Mouse (Mus musculus): ENCODE results near the gene Cacna1i. TPM values are rescaled to one million over a fixed set of nuclear protein-coding genes. Genes with fewer than 3 reads are reported as not detected.

Cacna1i gene
- polyA plus RNA-seq, 1 experiment from 2014 or later = 0.05 TPM

DNA sequence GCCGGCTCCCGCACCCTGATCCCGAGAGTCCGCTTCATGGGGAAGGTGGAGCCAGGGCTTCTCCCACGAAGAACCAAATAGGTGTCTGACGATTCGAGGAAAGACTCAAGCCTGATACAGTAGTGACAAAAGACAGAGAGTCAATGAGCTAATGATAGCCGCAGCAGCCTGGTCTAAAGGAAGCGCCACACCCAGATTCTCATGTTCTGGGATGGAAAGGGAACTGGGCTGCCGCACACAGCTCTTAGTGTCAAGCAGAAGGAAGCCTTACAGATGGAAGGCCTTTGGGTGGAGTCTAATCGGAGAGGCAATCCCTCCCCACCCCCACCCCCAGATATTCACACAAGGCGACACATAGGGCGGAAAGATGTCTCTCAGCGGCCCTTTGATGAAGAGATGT is 104.8 kb downstream of the Cacna1i start:
- Histone ChIP-seq H3K27me3 (ENCODE audit: control insufficient read depth, insufficient read depth, low read length) (no peaks in the 10 kb centered on the region), H3K27ac (ENCODE audit: low read depth, low read length) (no peak overlapping the region), H3K4me1 (ENCODE audit: control insufficient read depth, insufficient read depth, low read length) (no peaks in the 10 kb centered on the region), H3K9me3 (ENCODE audit: control insufficient read depth, low read length) (no peaks in the 10 kb centered on the region), H3K4me3 (ENCODE audit: low read depth, low read length) (no peak overlapping the region), H3K9ac (ENCODE audit: low read length) (no peak overlapping the region), H3K4me2 (ENCODE audit: low read depth) (no peak overlapping the region), H3K36me3 (ENCODE audit: control insufficient read depth, insufficient read depth, low read length) (no peaks in the 10 kb centered on the region)
- 85% methylated on average over 14 of the region's 14 CpGs for WGBS
- DNase-seq (ENCODE audit: low spot score) = no peak
- no peak for ATAC-seq (ENCODE audit: insufficient read depth, low FRiP score, low TSS enrichment)

DNA sequence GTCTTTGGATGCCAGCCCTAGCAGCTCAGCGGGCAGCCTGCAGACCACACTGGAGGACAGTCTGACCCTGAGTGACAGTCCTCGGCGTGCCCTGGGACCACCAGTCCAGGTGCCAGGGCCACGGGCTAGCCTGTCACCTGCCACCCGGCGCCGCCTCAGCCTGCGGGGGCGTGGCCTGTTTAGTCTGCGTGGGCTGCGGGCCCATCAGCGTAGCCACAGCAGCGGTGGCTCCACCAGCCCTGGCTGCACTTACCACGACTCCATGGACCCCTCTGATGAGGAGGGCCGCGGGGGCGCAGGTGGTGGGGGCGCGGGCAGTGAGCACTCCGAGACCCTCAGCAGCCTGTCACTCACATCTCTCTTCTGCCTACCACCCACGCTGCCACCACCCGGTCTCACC is 108.0 kb downstream of the Cacna1i start:
- no peaks in the 10 kb centered on the region for H3K4me1 ChIP-seq (ENCODE audit: control insufficient read depth, insufficient read depth, low read length)
- no peak for ATAC-seq (ENCODE audit: insufficient read depth, low FRiP score, low TSS enrichment)

DNA sequence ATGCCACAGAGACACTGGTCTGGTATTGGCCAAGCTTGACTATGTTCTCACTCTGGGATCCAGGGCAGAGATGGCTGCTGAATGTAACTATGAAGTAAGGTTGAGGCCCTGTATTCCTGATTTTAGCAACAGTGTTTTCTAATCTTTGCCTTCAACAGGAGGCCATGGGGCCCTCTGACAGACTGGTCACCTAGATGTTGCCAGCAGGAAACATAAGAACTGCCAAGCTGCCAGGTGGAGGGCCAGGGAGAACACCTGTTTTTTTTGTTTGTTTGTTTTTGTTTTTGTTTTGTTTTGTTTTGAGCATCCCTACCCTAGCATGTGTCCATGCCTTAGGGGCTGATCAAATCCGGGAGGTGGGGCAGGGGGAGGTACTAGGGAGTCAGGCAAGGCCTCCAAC is 112.4 kb downstream of the Cacna1i start:
- no peak overlapping the region for H3K27ac ChIP-seq (ENCODE audit: low read depth, low read length)
- no peak overlapping the region for H3K4me2 ChIP-seq (ENCODE audit: low read depth)
- H3K4me1 ChIP-seq (ENCODE audit: control insufficient read depth, insufficient read depth, low read length) = no peaks in the 10 kb centered on the region
- WGBS = 80% methylated on average over 1 of the region's 1 CpGs
- no peaks in the 10 kb centered on the region for H3K36me3 ChIP-seq (ENCODE audit: control insufficient read depth, insufficient read depth, low read length)
- no peaks in the 10 kb centered on the region for H3K9me3 ChIP-seq (ENCODE audit: control insufficient read depth, low read length)
- no peak overlapping the region for H3K4me3 ChIP-seq (ENCODE audit: low read depth, low read length)
- no peak overlapping the region for H3K9ac ChIP-seq (ENCODE audit: low read length)
- no peaks in the 10 kb centered on the region for H3K27me3 ChIP-seq (ENCODE audit: control insufficient read depth, insufficient read depth, low read length)
- DNase-seq (ENCODE audit: low spot score) = no peak
- ATAC-seq (ENCODE audit: insufficient read depth, low FRiP score, low TSS enrichment) = no peak

More for the DNA sequence above, 108.0 kb downstream of the Cacna1i start:
- H3K4me2 ChIP-seq (ENCODE audit: low read depth) = no peak overlapping the region
- no peak for DNase-seq (ENCODE audit: low spot score)
- no peaks in the 10 kb centered on the region for H3K27me3 ChIP-seq (ENCODE audit: control insufficient read depth, insufficient read depth, low read length)
- no peaks in the 10 kb centered on the region for H3K36me3 ChIP-seq (ENCODE audit: control insufficient read depth, insufficient read depth, low read length)
- no peaks in the 10 kb centered on the region for H3K9me3 ChIP-seq (ENCODE audit: control insufficient read depth, low read length)
- no peak overlapping the region for H3K4me3 ChIP-seq (ENCODE audit: low read depth, low read length)
- H3K27ac ChIP-seq (ENCODE audit: low read depth, low read length) = no peak overlapping the region
- 77% methylated on average over 21 of the region's 22 CpGs for WGBS
- no peak overlapping the region for H3K9ac ChIP-seq (ENCODE audit: low read length)

DNA sequence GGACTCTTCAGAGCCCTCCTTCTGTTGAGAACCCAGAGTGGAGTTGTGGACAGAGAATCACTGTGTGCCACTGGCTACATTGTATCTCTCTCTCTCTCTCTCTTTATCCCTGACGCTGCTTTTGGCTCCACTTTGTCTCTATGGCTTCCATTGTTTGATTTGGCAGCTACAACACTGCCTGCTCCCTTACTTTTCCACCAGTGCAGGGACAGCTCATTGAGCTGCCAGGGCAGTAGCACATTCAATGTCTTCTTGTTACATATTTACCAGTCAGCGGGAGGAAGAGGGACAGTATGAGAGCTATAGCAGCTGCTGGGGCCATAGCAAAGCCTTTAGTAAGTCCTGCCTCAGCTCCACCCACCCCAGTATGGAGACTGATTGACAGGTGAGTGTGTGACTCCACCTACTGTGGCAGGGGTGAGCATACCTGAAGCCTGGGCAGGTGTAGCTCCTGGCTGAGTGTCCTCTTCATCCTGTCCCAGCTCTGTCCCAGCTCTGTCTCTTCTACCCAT is 114.4 kb downstream of the Cacna1i start:
- Histone ChIP-seq H3K4me3 (ENCODE audit: low read depth, low read length) (no peak overlapping the region), H3K4me1 (ENCODE audit: control insufficient read depth, insufficient read depth, low read length) (no peaks in the 10 kb centered on the region), H3K27me3 (ENCODE audit: control insufficient read depth, insufficient read depth, low read length) (no peaks in the 10 kb centered on the region), H3K4me2 (ENCODE audit: low read depth) (no peak overlapping the region), H3K27ac (ENCODE audit: low read depth, low read length) (no peak overlapping the region), H3K9ac (ENCODE audit: low read length) (no peak overlapping the region), H3K9me3 (ENCODE audit: control insufficient read depth, low read length) (no peaks in the 10 kb centered on the region), H3K36me3 (ENCODE audit: control insufficient read depth, insufficient read depth, low read length) (no peaks in the 10 kb centered on the region)
- WGBS = 55% methylated on average over 2 of the region's 2 CpGs
- no peak for DNase-seq (ENCODE audit: low spot score)
- no peak for ATAC-seq (ENCODE audit: insufficient read depth, low FRiP score, low TSS enrichment)

DNA sequence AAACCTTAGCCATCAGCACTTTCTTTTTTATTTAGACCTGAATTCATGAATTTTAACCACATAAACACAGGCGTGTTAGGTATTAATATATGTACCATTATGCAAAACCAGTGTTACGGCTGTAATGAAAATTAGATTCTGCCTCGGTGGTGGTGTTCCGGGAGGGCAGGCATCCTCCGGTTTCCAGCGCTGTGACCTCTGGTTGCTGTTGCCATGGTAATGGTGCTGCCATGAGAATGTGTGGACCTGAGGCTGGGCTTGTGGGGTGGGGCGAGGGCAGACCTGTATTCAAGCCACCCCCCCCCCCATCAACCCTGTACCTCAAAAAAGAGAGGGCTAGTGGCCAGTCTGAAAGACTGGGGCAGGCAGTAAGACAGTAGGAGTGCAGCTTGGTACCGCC is 114.9 kb downstream of the Cacna1i start:
- Histone ChIP-seq H3K4me2 (ENCODE audit: low read depth) (no peak overlapping the region), H3K9ac (ENCODE audit: low read length) (no peak overlapping the region), H3K27me3 (ENCODE audit: control insufficient read depth, insufficient read depth, low read length) (no peaks in the 10 kb centered on the region), H3K4me1 (ENCODE audit: control insufficient read depth, insufficient read depth, low read length) (no peaks in the 10 kb centered on the region), H3K4me3 (ENCODE audit: low read depth, low read length) (no peak overlapping the region), H3K36me3 (ENCODE audit: control insufficient read depth, insufficient read depth, low read length) (no peaks in the 10 kb centered on the region), H3K9me3 (ENCODE audit: control insufficient read depth, low read length) (no peaks in the 10 kb centered on the region), H3K27ac (ENCODE audit: low read depth, low read length) (no peak overlapping the region)
- no peak for DNase-seq (ENCODE audit: low spot score)
- no peak for ATAC-seq (ENCODE audit: insufficient read depth, low FRiP score, low TSS enrichment)
- WGBS = 63% methylated on average over 8 of the region's 8 CpGs

DNA sequence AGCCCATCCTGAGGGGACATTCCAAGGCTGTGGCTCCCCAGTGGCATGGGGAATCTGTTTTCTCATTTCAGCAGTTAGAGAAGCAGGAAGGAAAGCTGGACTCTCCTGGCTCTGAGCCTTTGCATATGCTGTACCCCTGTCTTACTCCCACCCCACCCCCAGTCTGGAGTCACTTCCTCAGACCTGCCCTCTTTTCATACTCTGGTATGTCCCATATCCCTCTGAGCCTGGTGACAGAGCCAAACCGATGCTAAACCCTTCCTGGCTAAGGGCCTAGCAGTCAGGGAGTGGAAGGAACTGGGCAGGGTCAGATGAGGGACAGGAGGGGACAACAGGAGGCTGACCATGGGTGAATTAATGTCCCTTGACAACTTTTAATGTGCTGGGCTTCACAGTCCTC is 120.8 kb downstream of the Cacna1i start:
- no peak for ATAC-seq (ENCODE audit: insufficient read depth, low FRiP score, low TSS enrichment)
- 50% methylated on average over 1 of the region's 1 CpGs for WGBS

DNA sequence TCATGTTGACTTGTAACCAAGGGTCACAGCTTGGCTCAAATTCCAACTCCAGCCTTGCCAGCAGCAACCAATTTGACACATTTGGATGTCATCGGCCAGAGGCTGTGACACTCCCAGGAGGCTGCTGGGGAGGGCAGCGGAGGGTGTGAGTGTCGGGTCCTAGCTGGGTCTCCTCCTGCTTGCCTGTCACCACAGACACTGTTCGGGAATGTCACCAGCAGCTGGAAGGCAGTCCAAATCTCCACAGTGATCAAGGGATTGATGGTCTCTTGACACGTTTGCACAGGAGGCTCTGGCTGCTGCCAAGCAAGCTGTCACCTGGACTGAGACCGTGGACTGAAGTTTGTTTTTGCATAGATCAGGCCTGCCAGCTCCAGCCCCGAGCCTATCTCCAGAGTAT is 123.6 kb downstream of the Cacna1i start:
- Histone ChIP-seq H3K27me3 (ENCODE audit: control insufficient read depth, insufficient read depth, low read length) (no peaks in the 10 kb centered on the region), H3K4me2 (ENCODE audit: low read depth) (no peak overlapping the region), H3K36me3 (ENCODE audit: control insufficient read depth, insufficient read depth, low read length) (no peaks in the 10 kb centered on the region), H3K27ac (ENCODE audit: low read depth, low read length) (no peak overlapping the region), H3K9ac (ENCODE audit: low read length) (no peak overlapping the region), H3K9me3 (ENCODE audit: control insufficient read depth, low read length) (no peaks in the 10 kb centered on the region), H3K4me3 (ENCODE audit: low read depth, low read length) (no peak overlapping the region), H3K4me1 (ENCODE audit: control insufficient read depth, insufficient read depth, low read length) (no peaks in the 10 kb centered on the region)
- ATAC-seq (ENCODE audit: insufficient read depth, low FRiP score, low TSS enrichment) (no peak), DNase-seq (ENCODE audit: low spot score) (no peak)
- WGBS = 70% methylated on average over 7 of the region's 7 CpGs

More for the DNA sequence above, 120.8 kb downstream of the Cacna1i start:
- no peaks in the 10 kb centered on the region for H3K9me3 ChIP-seq (ENCODE audit: control insufficient read depth, low read length)
- no peaks in the 10 kb centered on the region for H3K4me1 ChIP-seq (ENCODE audit: control insufficient read depth, insufficient read depth, low read length)
- no peak overlapping the region for H3K4me3 ChIP-seq (ENCODE audit: low read depth, low read length)
- H3K36me3 ChIP-seq (ENCODE audit: control insufficient read depth, insufficient read depth, low read length) = no peaks in the 10 kb centered on the region
- no peak for DNase-seq (ENCODE audit: low spot score)
- no peaks in the 10 kb centered on the region for H3K27me3 ChIP-seq (ENCODE audit: control insufficient read depth, insufficient read depth, low read length)
- no peak overlapping the region for H3K9ac ChIP-seq (ENCODE audit: low read length)
- no peak overlapping the region for H3K27ac ChIP-seq (ENCODE audit: low read depth, low read length)
- no peak overlapping the region for H3K4me2 ChIP-seq (ENCODE audit: low read depth)

DNA sequence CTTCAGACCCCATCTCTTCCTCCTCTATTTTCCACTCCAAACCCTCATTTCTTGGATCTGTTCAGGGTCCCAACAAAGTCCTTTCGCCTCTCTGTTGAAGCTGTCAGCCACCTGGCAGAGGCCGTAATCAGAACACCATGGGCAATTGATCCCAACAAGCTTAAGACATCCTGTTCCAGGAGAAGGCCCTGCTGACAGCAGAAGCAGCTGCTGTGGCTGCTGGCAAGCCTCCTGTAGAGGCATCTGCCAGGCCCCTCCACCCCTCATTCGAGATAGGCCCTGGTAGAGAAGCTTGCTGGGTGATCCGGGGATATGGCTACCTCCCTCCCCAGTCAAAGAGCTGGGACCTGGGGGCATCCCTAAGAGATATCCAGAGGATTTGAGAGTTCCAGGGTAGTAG is 126.0 kb downstream of the Cacna1i start:
- 76% methylated on average over 4 of the region's 4 CpGs for WGBS
- Histone ChIP-seq H3K4me2 (ENCODE audit: low read depth) (no peak overlapping the region), H3K4me3 (ENCODE audit: low read depth, low read length) (no peak overlapping the region), H3K36me3 (ENCODE audit: control insufficient read depth, insufficient read depth, low read length) (no peaks in the 10 kb centered on the region), H3K27ac (ENCODE audit: low read depth, low read length) (no peak overlapping the region), H3K4me1 (ENCODE audit: control insufficient read depth, insufficient read depth, low read length) (no peaks in the 10 kb centered on the region), H3K27me3 (ENCODE audit: control insufficient read depth, insufficient read depth, low read length) (no peaks in the 10 kb centered on the region), H3K9me3 (ENCODE audit: control insufficient read depth, low read length) (no peaks in the 10 kb centered on the region), H3K9ac (ENCODE audit: low read length) (no peak overlapping the region)
- DNase-seq (ENCODE audit: low spot score) (no peak), ATAC-seq (ENCODE audit: insufficient read depth, low FRiP score, low TSS enrichment) (no peak)

DNA sequence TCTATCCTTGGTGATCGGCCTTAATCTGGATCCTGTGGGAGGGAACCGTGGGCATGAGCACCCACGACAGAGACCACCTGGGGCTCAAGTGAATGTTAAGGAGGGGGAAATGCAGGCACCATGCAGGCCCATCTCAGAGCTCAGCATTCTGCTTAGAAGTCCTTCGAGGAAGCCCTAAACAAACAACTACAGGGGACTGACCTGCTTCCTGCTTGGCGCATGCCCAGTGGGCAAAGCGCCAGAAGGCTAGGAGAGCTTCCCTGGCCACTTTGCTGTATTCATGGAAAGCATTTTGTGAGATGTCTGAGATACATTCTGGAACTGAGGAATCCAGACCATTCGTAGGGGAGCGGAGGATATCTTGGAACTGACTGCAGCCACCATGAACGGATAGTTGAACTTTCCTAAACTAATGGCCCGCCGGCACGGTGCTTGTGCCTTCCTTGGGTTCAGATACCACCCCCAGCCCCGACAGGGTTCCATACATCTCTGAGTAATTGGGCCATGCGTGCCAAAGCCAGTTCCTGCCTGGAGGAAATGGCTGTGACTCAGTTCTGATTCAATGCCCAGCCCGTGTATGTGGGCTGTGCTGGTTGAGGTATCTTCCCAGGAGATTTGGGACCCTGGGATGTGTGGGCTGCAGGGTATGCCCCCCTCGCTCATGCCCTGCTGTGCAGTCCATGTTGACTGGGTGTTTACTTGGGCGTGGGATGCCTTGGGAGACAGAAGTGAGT is 127.1 kb downstream of the Cacna1i start:
- 92% methylated on average over 17 of the region's 17 CpGs for WGBS
- no peak overlapping the region for H3K27ac ChIP-seq (ENCODE audit: low read depth, low read length)
- H3K4me1 ChIP-seq (ENCODE audit: control insufficient read depth, insufficient read depth, low read length) = no peaks in the 10 kb centered on the region
- H3K27me3 ChIP-seq (ENCODE audit: control insufficient read depth, insufficient read depth, low read length) = no peaks in the 10 kb centered on the region
- no peaks in the 10 kb centered on the region for H3K9me3 ChIP-seq (ENCODE audit: control insufficient read depth, low read length)
- H3K4me2 ChIP-seq (ENCODE audit: low read depth) = no peak overlapping the region
- H3K36me3 ChIP-seq (ENCODE audit: control insufficient read depth, insufficient read depth, low read length) = no peaks in the 10 kb centered on the region
- no peak overlapping the region for H3K9ac ChIP-seq (ENCODE audit: low read length)
- no peak for ATAC-seq (ENCODE audit: insufficient read depth, low FRiP score, low TSS enrichment)
- no peak overlapping the region for H3K4me3 ChIP-seq (ENCODE audit: low read depth, low read length)
- DNase-seq (ENCODE audit: low spot score) = no peak

All from neural tube, embryonic 11.5 days (tissue).